Mouse (Mus musculus): ENCODE measurements at regions not wholly inside any gene's neighbourhood (a gene's known extent, or its start where the extent isn't known, plus 50 kb on each side); places are given as distances from the start of the nearest gene placed in this dataset.

DNA sequence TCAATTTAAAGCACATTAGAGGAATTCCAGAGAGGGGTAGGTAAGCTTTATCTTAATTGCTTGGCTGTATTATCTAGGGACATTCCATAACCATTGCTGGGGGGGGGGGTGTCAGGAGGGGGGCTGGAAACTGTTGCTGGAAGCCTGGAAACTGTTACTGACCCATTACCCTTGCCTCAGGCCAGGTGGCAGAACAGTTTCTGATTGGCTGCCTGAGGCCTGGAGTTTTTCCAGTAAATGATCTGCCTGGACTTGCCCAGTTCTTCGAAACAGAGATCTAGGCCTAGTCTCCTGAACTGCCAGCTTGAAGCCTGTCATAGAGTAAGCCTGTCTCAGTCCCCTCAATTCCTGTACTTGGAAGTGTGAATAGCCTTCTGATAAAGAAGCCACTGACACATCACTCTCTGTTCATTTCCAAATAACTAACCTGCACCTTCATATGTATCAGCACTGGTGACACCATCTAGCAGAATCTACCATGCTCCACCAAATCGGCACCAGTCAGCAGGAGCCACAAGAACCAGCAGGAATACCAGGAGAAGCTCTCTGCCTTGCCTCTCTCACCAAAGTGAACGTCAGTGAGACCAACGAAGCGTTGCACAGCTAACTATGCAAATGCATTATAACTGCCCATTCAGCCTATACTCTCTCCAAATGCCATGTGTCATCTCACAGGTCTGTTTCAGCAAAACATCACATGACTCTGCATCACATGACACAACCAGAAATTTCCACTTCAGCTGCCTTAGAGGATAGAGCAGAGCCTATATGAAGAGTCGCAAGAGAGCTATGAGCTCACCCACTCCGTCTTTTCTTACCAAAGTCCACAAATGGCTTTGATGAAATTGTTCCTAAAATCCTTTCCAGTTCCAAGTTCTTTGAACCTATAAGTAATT, 200.7 kb downstream of the Sp3 start:
- H3K27me3 ChIP-seq: no peaks in the 10 kb centered on the region
- no peak overlapping the region for H3K9ac ChIP-seq
- H3K36me3 ChIP-seq: no peaks in the 10 kb centered on the region
- no peaks in the 10 kb centered on the region for H3K9me3 ChIP-seq
- no peak overlapping the region for H3K4me3 ChIP-seq
- H3K27ac ChIP-seq: no peak overlapping the region
- ATAC-seq (ENCODE audit: borderline replicate concordance, extremely low read depth, low FRiP score, low TSS enrichment): no peak
- no peak overlapping the region for H3K4me2 ChIP-seq
- 80% methylated on average over 7 of the region's 7 CpGs for WGBS
- H3K4me1 ChIP-seq: peaks cover 11% of the 10 kb centered on the region; the same call in 1 of the 2 replicates

DNA sequence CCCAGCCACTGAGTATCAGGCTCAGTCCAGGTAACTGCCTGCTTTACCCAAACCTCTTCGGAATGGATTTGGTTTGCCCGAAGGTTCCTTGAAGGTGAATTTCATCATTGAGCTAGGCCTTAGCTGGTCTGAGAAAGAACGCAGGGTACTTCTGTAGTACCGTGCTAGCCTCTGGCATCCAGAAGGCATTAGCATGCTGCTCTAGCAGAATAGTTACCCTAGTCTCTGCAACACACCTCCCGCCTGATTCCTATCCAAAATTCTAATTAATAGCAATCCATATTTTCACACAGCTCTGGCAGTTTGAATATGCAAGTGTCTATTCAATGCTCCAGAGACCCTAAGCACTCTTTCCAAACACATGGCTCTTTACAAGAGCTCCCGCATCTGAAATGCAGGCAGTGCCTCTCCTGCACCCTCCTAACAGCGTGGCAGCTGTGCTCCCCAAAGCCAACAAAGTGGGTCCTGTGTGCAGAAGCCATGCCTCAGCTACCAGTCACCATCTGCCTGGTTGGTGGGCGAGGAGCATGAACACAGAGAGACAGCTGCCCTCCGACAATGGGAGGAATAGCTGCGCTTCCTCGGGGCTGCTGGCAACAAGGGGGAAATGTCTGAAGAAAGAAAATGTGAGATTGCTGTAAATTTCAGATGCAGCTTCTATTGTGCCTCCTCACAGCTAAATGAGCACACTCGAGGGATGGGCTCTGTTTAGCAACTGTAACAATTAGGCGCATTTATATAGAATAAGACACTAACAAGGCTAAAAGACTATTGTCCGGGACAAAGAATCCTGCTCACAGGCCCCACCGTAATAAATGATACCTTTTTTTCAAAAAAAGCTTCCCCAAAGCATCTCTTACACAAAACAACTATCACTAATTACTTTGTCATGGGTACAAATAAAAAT, 198.6 kb downstream of the Sp3 start:
- 0 out of 2 replicates have a peak overlapping the region, but pooled peaks have one; percentile 29 for H3K27ac ChIP-seq
- H3K4me1 ChIP-seq: peaks cover 11% of the 10 kb centered on the region; the same call in 1 of the 2 replicates
- no peaks in the 10 kb centered on the region for H3K36me3 ChIP-seq
- WGBS: 69% methylated on average over 15 of the region's 15 CpGs
- no peak overlapping the region for H3K9ac ChIP-seq
- H3K4me3 ChIP-seq: no peak overlapping the region
- no peaks in the 10 kb centered on the region for H3K9me3 ChIP-seq
- ATAC-seq (ENCODE audit: borderline replicate concordance, extremely low read depth, low FRiP score, low TSS enrichment): no peak
- H3K27me3 ChIP-seq: no peaks in the 10 kb centered on the region
- H3K4me2 ChIP-seq: no peak overlapping the region

GRCm38 (mm10) chr2:72782355-72782754, 197.9 kb downstream of the Sp3 start:
- Histone ChIP-seq H3K4me2 (no peak overlapping the region), H3K4me1 (peaks cover 11% of the 10 kb centered on the region; the same call in 1 of the 2 replicates), H3K9ac (no peak overlapping the region), H3K36me3 (no peaks in the 10 kb centered on the region), H3K4me3 (no peak overlapping the region), H3K27ac (peak overlapping the region; percentile 53; the same call in 1 of the 2 replicates), H3K27me3 (no peaks in the 10 kb centered on the region), H3K9me3 (no peaks in the 10 kb centered on the region)
- WGBS: 44% methylated on average over 7 of the region's 7 CpGs
- ATAC-seq (ENCODE audit: borderline replicate concordance, extremely low read depth, low FRiP score, low TSS enrichment): peak; percentile 85; the same call in 1 of the 2 replicates

DNA sequence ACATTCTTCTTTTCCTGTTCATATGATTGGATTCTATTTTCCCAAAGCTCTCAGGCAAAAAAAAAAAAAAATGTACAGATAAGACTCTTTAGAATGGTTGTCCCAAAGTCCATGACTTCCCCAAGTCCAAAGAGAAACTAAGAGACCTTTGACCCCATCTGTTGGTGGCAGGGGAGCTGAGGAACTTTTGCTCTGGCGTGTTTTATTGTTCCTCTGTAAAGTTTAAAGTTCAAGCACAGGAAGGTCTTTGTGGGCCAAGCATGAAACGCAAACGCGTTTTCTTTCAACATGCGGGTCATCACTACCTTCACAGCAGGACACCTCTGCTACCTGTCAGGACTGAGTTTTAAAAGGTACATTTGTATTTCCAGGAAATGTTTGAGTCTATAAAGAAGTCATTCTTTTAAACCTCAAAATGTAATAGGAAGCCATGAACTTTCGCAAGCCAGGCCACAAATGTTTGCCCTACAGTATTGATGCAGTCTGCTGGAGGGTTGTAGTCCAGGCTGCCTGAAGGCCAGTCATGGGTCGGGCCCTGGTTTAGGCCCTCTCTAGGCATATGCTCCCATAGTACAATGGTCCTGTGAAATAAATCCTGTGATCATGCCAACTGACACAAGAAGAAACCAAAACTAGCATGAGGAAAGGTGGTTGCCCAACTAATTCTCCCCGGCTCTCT, 194.7 kb downstream of the Sp3 start:
- Histone ChIP-seq H3K4me1 (peaks cover 11% of the 10 kb centered on the region; the same call in 1 of the 2 replicates), H3K36me3 (no peaks in the 10 kb centered on the region), H3K27ac (no peak overlapping the region), H3K4me2 (no peak overlapping the region), H3K9ac (no peak overlapping the region), H3K4me3 (no peak overlapping the region), H3K9me3 (no peaks in the 10 kb centered on the region), H3K27me3 (no peaks in the 10 kb centered on the region)
- 82% methylated on average over 8 of the region's 8 CpGs for WGBS
- no peak for ATAC-seq (ENCODE audit: borderline replicate concordance, extremely low read depth, low FRiP score, low TSS enrichment)

DNA sequence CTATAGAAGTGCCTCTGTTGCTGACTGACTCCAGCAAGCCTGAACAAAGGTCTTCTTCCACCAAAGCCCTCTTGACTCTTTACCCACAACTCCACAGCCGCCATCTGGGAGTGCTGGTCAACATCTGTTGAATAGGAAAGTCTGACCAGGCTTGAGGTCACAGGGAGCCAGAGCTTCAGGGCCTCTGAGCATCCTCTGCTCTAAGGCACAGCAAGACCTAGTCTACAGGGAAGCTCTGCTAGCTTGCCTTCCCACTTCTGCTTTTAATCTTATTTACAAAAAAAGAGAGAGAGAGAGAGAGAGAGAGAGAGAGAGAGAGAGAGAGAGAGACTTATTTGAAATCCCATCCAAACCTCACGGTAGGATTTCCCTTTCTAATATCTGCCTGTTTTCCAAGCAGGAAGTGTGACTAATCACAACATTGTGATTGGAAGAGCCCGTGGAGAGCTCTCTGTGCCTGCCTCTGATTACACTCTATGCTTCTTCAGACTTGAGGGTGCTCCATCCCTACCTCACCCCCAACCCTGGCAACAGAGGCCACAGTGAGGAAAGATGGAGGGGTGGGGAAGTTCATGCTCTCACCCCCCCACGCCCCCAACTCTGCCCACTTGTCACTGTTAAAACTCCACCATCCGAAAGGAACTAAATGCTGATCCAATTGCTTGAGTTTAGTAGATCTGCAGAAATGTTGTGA, 194.1 kb downstream of the Sp3 start:
- Histone ChIP-seq H3K27ac (no peak overlapping the region), H3K36me3 (no peaks in the 10 kb centered on the region), H3K27me3 (no peaks in the 10 kb centered on the region), H3K4me2 (no peak overlapping the region), H3K4me1 (peaks cover 11% of the 10 kb centered on the region; the same call in 1 of the 2 replicates), H3K4me3 (no peak overlapping the region), H3K9me3 (no peaks in the 10 kb centered on the region), H3K9ac (no peak overlapping the region)
- ATAC-seq (ENCODE audit: borderline replicate concordance, extremely low read depth, low FRiP score, low TSS enrichment): no peak
- 39% methylated on average over 5 of the region's 5 CpGs for WGBS

GRCm38 (mm10) chr2:72787616-72788015, 192.6 kb downstream of the Sp3 start:
- H3K4me3 ChIP-seq: no peak overlapping the region
- no peaks in the 10 kb centered on the region for H3K27me3 ChIP-seq
- H3K9ac ChIP-seq: no peak overlapping the region
- H3K4me1 ChIP-seq: peaks cover 2% of the 10 kb centered on the region; the same call in 1 of the 2 replicates
- no peak overlapping the region for H3K27ac ChIP-seq
- ATAC-seq (ENCODE audit: borderline replicate concordance, extremely low read depth, low FRiP score, low TSS enrichment): no peak
- no peak overlapping the region for H3K4me2 ChIP-seq
- H3K36me3 ChIP-seq: no peaks in the 10 kb centered on the region
- H3K9me3 ChIP-seq: no peaks in the 10 kb centered on the region
- 77% methylated on average over 3 of the region's 3 CpGs for WGBS

DNA sequence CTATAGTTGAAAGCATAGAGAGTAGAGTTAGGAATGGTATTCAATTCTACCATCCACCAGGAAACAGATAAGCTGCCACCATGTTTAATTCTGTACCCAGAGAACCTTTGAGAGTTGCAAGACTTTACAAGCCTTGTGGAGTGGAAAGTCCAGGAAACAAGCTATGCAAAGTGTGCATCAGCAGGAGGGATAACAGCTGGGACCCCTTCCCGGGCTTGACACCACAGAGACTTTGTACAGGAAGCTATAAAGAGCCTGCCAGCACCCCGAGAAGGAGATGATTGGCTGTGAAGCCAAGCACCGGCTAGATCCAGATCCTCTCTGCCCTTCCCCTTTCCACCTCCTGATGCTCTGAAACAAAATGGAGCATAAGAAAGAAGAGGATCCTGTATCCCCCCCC, 188.8 kb downstream of the Sp3 start:
- Histone ChIP-seq H3K27ac (no peak overlapping the region), H3K27me3 (no peaks in the 10 kb centered on the region), H3K36me3 (no peaks in the 10 kb centered on the region), H3K4me2 (no peak overlapping the region), H3K4me1 (0 out of 2 replicates have a peak, but pooled peaks cover 10% of the 10 kb centered on the region), H3K4me3 (no peak overlapping the region), H3K9ac (no peak overlapping the region), H3K9me3 (no peaks in the 10 kb centered on the region)
- 48% methylated on average over 3 of the region's 3 CpGs for WGBS
- ATAC-seq (ENCODE audit: borderline replicate concordance, extremely low read depth, low FRiP score, low TSS enrichment): no peak

DNA sequence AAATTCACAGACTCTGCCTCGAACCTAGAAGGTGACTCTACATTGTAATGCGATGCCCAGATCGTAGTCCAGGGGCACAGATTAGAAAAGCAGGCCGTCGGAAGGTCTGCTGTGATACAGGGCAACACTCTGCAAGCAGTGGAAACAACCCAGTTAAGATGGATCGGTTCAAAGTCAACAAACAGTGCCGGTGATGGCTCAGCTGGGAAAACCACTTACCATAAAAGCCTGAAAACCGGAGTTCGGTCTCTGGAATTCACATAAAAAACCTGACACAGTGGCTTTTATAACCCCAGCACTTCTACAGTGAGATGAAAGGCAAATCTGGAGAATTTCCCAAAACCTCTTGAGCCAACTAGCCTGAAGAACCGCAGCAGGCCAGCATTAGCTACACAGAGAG, 186.8 kb downstream of the Sp3 start:
- 0 out of 2 replicates have a peak, but pooled peaks cover 10% of the 10 kb centered on the region for H3K4me1 ChIP-seq
- ATAC-seq (ENCODE audit: borderline replicate concordance, extremely low read depth, low FRiP score, low TSS enrichment): no peak
- no peak overlapping the region for H3K4me3 ChIP-seq
- H3K4me2 ChIP-seq: no peak overlapping the region
- no peaks in the 10 kb centered on the region for H3K9me3 ChIP-seq
- WGBS: 19% methylated on average over 10 of the region's 10 CpGs
- H3K27ac ChIP-seq: no peak overlapping the region
- no peak overlapping the region for H3K9ac ChIP-seq
- no peaks in the 10 kb centered on the region for H3K27me3 ChIP-seq
- H3K36me3 ChIP-seq: no peaks in the 10 kb centered on the region

DNA sequence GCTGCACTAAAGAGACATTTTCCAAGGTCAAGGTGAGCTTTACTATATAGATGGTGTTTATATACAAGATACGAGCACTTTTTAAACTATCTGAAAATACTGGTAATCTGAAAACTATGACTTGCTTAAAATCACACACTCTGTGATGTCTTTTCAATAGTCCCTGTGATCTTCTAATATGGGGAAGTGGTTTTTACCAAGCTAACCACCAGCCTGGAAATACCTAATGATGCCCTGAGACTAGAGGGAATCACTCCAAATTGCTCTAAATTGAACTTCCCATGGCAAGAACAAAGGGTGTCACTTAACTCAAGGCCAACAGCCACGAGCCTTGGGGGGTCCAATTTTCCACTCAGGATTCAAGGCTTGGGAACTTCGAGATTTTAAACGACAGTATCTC, 185.7 kb downstream of the Sp3 start:
- Histone ChIP-seq H3K4me3 (no peak overlapping the region), H3K9ac (no peak overlapping the region), H3K4me1 (0 out of 2 replicates have a peak, but pooled peaks cover 10% of the 10 kb centered on the region), H3K9me3 (no peaks in the 10 kb centered on the region), H3K36me3 (no peaks in the 10 kb centered on the region), H3K27ac (no peak overlapping the region), H3K4me2 (no peak overlapping the region), H3K27me3 (no peaks in the 10 kb centered on the region)
- ATAC-seq (ENCODE audit: borderline replicate concordance, extremely low read depth, low FRiP score, low TSS enrichment): no peak
- WGBS: 77% methylated on average over 4 of the region's 4 CpGs

- Histone ChIP-seq H3K36me3 (no peaks in the 10 kb centered on the region), H3K9me3 (no peaks in the 10 kb centered on the region), H3K4me1 (0 out of 2 replicates have a peak, but pooled peaks cover 10% of the 10 kb centered on the region), H3K4me2 (no peak overlapping the region), H3K27me3 (no peaks in the 10 kb centered on the region), H3K9ac (no peak overlapping the region), H3K4me3 (no peak overlapping the region), H3K27ac (no peak overlapping the region)
- ATAC-seq (ENCODE audit: borderline replicate concordance, extremely low read depth, low FRiP score, low TSS enrichment): no peak
- WGBS: 71% methylated on average over 4 of the region's 4 CpGs
These were observed 183.1 kb downstream of the Sp3 start for GRCm38 (mm10) chr2:72797002-72797718.
